Mouse (Mus musculus) spleen, adult 12 weeks (tissue): ENCODE data around the gene Mlf2.
A peak's percentile ranks its signal among the peaks of the same experiment; 100 is the strongest.
"Not testable (repeated sequence)": the region's sequence is repeated elsewhere in the genome, so short reads cannot be mapped to it uniquely, and the experiment has no call there.

Source experiments
- DNase-seq: peaks from one replicate; pipeline ENCODE4 v3.0.0; 2022; ENCODE audit warnings: low spot score

Gene Mlf2

DNA sequence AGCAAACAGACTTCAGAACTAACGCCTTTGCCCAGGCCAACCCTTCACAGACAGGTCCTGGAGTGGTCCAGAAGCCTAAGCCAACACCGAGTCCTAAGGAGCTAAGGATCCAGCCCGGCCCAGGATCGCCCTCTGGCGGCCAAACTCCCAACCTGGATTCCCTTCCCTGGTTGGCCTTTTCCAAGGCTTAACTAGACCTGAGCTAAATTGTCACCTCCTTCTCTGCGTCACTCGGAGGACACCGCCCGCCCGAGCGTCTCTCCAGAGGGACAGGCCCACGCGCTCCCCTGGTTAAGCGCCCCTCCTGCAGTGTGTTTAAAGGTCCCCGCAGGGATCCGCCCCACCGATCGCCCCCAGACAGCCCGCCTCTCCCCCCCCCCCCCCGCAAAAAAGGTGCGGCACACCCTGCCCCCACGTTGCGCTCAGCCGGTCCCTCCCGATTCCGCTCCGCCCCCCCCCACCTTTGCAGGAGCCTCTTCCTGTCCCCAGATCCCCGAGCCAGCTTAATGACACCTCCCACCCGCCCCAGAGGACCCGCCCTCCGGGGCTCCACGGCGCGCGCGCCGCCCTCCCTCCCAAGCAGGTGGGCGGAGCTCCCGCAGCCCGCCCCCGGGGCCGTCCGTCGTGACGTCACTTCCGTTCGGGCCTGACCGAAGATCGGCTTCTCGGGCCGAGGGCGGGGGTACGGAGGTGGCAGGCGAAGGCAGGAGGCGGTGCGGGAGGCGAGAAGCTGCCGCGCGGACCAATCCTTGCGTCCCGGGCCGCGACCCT is at the start of gene Mlf2:
TSS of gene Mlf2 (plus strand) at position 633 of the 771 bp plus-strand sequence.
- DNase-seq: peak; percentile 95

DNA sequence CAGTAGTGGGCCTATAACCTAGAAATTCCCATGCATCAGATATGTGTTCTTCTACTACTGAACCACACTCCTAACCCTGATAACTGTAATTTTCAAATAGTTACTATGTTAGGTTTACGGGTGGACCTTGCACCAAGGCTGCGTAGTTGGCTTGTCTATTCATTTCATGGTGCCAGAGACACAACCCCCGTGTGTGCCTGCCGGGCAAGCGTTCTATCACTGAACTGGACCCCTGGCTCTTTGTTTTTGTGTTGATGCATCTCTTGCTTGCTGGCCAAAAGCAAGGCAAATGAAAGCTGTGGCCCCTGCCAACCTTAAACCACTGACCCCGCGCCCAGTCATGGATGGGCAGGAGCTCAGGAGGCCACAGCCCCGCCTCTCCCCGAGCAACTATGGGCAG is 49.4 kb upstream of the Mlf2 start:
- DNase-seq: no peak

DNA sequence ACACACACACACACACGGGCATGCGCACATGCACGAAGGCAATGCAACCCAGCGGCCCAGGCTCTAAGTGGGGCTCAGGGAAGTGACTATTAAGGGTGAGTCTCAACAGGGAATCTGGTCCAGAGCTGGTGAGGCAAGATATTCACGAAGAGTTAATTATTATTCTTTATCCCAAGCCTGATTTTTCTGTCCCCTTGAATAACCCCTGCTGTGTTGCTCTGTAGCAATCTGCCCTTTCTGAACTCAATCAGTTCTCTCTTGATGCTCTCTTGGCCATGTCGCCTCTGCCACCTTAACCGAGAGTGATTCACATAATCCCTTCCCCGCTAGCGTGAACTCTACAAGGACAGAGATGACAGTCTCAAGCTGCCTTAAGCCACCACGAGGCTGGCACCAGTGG is 47.8 kb upstream of the Mlf2 start:
- DNase-seq: no peak

DNA sequence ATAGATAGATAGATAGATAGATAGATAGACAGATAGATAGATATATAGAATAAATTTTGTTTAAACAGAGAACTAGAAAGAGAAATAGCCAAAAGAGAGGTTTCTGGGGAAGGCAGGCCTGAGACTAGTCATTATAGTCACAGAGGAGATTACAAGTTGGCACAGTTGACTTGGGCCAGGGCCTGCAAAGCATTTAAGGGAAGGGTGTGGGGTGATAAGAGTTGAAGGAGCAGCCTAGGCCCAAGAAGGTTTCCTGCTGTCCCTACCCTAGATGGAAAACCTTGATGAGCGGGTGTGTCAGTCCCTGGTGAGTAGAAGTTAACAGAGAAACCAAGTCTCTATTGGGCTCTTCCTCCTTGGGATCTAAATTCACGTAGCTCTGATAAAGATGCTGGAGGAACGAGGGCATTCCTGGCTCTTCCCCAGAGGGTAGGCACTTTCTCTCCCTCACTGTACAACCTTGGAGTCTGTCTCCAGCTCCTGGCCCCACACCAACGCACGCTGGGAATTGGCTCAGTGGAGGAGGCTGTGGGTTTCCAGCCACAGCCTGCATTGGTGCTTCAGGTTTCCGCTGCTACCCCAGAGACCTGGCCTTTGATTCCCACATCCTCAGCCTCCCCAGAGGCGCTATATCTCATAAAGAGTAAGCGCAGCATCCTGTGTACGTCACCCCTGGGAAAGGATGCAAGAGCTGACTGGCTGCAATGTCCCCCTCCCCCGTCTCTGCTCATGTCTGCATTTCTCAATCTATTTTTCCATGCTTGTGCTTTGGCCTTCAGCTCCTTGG is 46.3 kb upstream of the Mlf2 start:
- no peak for DNase-seq

DNA sequence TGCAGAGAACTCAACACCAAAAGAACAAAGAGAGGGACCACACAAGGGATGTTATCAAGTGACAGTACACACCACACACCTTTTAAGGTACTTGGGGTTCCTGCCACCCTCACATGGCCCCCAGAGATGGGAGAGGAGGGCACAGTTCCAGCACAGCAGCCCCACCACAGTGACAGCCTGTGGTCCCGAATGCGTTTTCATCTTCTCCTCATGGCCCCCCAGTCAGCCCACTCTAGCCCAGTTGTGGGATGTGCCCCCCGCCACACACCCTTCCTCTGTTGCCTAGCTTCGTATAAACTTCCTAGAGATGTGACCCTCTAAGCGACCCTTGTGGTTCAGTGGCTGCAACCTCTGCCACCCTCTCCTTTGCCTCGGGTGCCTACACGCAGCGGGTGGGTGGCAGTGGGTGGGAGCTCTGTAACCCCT is 45.2 kb upstream of the Mlf2 start:
- DNase-seq: no peak

DNA sequence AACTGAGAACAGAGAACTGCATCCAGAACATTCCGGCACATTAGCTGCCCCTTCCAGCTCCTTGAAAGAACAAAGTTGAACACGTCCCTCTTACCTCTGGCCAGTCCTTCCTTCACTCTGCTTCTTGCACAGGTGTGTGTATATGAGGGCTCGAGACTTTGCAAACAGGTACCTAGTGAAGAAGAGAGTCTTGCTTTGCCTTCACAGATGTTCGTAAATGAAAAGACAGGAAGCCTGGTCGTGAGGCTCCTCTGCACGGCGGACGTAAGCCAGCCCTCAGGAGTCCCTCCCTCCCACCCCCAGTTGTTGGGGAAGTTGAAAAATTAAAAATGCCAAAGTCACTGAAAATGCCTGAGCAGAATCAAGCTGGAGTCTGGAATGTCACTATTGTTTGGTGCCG is 43.2 kb upstream of the Mlf2 start, which contains the start of gene Cd4:
TSS of gene Cd4 (minus strand) at position 236 of the 400 bp plus-strand sequence.
- no peak for DNase-seq

DNA sequence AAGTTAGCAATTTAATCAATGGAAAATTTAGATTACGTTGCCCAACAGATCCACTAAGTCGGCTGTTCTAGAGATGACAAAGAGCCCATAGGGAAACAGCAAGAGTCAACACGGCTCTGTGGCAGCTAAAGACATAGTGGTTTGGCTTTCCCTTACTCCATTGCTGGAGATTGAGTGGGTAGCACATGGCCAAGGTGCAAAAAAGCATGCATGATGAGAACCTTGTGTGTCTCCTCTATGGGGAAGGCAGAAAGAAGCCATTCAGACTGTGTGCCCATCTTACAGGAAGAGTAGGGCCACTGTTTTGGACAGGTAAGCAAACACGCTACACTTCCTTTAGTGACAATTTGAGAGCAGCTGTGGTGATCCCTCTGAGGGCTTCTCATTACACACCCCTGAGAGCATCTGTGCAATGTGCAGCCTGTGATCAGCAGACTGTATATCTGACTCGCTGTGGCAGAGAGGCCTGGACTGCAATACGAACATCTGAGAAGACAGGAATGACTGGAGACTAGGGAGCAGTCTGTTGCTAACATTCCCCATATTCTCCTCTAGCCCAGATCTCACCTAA is 42.5 kb upstream of the Mlf2 start:
- no peak for DNase-seq

DNA sequence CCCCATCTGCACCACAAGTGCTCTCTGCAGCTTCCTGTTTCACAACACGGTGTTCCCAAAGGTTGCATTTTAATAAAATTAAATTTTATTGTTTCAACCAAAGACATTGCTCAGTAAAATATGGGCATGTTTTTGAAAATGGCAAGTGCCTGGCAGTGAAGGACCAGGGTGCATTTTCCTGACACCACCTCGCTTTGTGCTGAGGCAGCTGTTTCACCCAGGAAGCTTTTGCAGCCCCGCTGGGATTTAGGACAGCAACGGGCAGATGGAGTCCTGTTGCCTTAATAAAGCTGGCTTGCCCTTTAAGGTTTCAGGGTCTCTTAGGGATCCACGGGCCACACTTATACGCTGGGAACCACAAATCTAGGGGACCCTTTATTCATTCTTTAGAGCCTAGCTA is 40.2 kb upstream of the Mlf2 start:
- no peak for DNase-seq

DNA sequence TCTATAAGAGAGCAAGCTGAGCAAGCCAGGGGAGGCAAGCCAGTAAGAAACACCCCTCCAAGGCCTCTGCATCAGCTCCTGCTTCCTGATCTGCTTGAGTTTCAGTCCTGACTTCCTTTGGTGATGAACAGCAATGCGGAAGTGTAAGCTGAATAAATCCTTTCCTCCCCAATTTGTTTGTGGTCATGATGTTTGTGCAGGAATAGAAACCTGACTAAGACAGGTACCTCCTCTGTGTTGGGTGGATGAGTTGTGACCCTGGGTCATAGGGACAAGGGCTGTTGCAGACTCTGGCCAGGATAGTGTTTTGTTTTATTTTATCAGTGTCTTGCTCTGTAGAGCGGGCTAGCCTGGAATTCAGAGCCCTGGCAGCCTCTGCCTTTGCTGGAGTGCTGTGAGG is 37.1 kb upstream of the Mlf2 start:
- DNase-seq: not testable (repeated sequence)

DNA sequence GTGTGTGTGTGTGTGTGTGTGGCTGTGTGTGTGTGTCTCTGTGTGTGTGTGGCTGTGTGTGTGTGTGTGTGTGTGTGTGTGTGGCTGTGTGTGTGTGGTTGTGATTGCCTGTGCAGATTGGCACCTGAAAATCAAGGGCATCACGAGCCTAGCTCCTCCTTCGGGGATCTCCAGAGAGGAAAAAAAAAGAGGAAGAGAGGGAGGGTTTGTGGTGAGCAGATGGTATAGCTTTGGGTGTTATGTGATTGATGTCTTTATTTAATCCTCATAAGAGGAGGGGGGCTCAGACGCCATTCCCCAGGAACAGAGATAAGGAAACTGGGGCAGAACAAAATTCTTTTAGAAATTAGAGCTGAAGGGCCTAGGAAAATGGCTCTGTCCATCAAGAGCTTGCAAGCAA is 32.8 kb upstream of the Mlf2 start:
- DNase-seq: no peak

DNA sequence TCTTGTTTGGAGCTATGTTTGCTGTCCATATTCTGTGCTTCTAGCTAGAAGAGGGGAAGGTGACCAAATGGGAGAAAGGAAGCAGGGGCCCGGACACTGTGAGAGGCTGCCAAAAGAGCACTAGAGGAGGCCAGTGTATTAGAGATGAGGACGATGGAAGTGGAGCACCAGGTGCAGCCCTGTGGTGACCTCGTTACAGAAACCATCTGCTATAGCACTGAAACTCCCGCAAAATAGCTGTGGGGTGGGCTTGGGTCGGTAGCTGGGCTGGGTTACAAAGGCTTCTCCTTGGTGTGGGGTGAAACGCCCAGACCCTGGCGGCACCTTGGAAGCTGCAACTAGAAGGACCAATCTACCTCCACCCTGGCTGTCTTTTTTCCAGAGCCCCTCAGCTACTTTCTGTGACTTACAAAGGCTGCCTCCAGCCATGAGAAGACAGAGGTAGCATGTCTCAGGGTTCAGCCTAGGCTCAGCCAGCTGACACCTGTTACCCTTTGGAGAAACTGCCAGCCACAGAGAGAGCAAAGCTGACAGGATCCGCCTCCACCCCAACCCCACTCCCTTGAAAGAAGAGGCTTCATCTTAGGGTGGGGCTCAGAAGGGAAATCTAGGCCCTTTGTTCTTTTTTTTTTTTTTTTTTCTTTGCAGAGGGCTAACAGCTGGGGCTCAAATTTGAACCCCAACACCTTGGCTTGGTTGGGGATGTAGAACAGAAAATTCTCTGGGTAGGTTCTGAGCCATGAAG is 31.0 kb upstream of the Mlf2 start:
- no peak for DNase-seq

DNA sequence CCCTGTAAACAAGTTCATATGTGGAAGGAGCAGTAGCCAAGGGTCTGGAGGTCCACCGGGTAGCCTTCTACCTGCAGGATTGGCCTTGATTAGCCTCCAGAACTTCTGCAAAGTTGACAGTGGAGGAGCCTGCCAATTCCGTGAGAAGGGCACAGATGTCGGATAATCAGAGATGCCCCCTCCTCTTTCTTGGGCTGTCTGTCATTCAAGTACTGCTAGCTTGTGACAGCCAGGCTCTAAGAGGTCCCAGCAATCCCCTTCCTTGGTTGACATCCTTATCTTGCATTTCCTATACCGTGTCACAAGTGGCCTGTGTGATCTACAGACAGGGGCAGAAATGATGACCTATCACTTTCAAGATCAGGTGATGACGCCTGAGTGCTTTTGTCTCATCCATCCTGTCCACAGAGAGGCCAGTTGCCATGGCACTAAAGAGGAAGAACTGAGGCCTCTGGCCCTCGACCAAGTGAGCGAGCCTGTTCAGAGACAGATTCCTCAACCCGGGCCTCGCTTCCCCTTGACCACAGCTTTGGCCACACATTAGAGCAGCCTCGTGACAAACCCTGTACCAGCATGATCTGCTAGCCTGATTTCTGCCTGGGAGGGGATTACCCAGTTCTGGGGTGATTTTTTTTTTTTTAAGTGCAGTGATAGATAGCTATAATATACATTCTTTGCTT is 30.2 kb upstream of the Mlf2 start:
- no peak for DNase-seq

DNA sequence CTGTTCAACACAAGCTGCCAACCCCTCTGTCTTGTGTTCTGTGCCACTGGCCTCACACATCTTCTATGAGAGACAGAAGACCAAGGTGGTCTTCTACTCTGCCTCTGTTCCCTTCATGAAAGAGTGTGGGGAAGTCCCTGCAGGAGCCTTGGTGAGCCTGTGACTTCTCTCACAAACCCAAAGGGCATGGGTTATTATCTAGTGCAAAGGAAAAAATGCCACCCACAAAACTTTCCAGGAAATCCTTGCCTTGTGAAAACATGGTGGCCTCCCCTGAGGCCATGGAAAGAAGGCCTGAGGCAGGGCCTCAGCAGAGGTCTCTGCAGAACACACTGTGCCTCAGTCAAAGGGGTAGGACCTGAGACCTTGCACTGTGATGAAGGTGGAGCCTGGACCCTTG is 29.3 kb upstream of the Mlf2 start:
- no peak for DNase-seq

DNA sequence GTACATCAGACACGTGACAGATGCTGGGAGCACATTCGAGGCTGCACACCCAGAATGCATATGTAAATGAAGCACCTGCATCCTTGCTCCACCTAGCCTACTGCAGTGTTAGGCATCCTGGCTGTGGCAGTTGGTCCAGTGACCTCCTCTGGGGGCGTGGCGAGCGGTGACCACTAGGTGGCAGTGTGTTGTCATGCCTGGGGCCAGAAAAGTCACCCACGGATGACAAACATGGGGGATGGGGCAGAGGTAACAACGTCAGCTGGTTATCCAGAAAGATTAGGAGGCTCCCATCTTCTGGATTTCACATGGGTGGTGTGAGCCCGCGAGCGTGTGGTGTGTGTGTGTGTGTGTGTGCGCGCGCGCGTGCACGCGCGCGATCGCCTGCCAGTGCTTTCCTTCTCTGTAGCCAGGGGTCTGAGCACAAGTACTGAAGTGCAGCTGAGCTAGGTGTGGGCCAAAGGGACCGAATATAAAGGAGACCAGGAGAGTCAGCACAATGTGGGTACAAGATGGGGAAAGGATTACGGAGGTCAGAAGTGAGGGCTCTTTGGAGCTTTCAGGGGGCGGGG is 27.5 kb upstream of the Mlf2 start:
- peak; percentile 86 for DNase-seq

DNA sequence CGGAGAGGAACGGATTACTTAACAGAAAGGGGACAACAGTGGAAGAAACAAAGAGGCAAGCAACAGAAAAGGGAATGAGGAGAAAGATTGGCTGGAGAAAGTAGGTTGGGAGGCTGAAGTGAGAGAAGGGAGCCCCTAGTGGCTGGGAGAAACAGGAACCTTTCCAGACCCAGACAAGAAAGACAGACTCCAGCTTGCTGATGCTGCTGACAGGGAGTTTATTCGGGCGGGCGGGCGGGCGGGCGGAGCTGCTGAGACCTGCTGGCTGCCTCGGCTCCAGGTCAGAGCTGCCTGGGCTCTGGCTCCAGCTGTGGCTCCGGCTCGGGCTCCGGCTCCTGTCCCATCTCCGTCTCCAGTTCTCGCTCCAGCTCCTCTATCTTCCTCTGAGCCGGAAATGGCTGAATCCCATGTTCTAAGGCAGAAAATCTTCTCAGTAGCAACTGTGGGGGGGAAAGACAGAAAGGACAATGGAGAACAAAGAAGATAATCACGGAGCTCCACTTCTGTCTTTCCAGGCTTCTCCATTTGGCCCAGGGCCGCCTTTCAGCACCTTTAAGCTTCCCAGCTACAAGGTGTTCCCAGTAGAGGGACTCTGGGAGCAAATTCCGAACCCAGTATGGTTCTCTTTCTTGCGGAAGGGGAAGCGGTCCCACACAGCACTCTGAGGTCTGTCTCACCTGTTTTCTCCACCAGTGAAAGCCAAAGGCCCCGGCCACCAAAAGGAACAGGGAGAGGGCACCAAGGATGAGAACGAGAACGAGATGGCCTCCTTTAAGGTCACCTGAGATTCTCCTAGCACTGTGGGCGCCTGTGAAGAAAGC is 26.8 kb upstream of the Mlf2 start:
- DNase-seq: no peak

DNA sequence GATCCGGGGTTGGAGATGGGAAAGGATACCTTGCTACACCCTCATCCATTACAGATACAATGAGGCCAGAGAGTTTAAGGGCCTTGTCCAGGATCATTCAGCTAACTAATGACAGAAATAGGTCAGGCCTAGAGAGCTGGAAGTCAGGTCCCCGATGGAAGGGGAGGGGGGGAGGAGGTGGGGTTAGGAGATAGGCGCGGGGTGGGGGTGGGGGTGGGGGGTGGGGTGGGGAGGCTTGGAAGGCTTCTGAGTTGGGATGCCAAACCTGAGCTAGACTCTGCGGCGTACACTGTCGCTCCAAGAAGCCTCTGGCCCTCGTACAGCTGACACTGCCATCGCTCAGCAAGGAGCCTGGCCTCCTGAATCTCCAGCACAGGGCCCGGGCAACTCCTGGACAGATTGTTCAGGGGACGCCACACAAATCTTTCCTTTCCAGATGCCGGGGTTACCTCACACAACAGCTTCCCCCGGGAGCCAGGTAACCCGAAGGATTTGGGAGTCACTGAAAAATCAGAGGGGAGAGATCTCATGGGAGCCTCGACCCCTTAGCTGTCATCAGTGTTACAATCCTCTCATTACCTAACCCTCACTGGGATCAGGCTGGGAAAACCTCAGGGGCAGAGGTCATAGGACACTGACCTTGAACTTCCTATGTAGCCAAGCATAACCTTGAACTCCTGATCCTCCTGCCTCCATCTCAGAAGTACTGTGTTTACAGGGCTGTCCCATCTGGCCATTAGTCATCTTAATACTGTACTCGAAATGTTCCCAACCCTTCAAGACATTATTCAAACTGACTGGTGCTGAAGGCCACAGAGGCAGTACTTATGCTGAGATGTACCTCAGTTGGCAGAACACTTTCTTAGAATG is 26.0 kb upstream of the Mlf2 start:
- DNase-seq: no peak

DNA sequence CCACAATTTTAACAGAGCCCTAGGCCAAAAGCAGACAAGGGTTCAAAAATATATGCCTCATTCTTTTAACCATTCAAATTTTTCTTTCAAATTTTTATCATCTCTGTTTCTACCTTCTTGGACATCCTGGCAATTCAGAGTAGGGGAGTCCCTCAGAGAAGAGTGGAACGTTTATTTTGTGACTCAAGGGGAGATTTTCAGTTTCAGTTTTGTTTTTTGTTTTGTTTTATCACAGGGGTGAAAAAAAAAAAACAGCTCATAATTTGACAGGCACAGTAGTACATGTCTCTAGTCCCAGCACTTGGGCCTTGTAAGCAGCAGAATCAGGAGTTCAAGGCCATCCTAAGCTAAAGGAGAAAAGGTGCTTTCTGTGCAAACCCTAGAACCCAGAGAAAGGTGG is 23.4 kb upstream of the Mlf2 start:
- DNase-seq: no peak

DNA sequence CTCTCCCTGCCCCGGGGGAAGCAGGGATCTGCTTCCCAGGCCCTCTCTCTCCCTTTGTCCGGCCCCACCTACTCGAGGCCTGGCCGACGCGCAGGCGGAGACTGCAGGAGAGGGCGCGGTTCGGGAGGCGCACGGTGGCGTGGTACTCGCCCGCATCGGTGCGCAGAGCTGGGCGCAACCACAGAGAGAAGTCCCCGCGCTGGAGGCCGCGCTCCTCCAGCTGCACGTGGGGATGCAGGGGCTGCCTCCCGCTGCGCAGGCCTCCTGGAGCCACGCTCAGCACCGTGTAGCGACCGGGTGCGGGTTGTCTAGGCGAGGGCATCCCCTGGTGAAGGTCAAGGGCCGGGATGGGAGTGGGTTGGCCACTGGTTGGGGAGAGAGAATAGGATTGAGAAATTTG is 21.2 kb upstream of the Mlf2 start:
- no peak for DNase-seq

DNA sequence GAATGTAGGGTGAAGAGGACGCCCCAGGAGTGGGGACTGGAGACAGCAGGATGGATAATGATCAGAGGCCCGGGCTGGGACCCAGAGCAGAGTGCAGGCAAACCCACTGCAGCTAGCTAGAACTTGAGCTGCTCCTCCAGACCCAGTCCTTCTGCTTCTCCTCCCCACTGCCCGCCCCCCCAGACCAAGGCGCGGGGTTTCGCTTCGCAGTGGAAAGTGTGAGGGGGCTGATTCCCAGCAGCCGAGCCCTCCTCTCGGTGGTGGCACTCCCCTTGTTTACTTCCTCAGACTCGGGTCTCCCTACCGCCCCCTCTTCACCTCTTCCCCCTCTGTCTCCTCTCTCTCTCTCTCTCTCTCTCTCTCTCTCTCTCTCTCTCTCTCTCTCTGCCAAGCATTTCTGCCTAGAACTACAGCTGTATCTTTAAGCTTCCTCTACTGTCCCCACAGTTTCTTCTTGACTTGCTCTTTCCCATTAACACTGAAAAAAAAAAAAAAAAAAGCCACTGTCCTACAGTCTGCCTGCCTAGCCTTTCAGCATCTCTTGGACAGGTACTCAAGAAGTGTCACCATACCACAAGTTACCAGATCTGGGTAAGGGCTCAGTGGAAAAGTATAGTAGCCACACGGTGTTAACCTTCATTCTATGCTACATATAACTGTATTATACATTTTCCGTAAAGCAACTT is 19.5 kb upstream of the Mlf2 start, which contains the start of gene Lag3:
TSS of gene Lag3 (minus strand) at position 173 of the 686 bp plus-strand sequence.
- no peak for DNase-seq
